Mouse (Mus musculus): ENCODE results near the gene Fam210b. TPM values are rescaled to one million over a fixed set of nuclear protein-coding genes. Genes with fewer than 3 reads are reported as not detected.
A peak's percentile ranks its signal among the peaks of the same experiment; 100 is the strongest.

Fam210b gene
- total RNA-seq, 2 experiments from 2014 or later, result 25.9 to 27.7 TPM

GRCm38 (mm10) chr2:172348297-172348950, 3.1 kb downstream of the Fam210b start:
- no peak for DNase-seq (ENCODE audit: extremely low spot score in 1 of 2, low spot score in 1 of 2)

DNA sequence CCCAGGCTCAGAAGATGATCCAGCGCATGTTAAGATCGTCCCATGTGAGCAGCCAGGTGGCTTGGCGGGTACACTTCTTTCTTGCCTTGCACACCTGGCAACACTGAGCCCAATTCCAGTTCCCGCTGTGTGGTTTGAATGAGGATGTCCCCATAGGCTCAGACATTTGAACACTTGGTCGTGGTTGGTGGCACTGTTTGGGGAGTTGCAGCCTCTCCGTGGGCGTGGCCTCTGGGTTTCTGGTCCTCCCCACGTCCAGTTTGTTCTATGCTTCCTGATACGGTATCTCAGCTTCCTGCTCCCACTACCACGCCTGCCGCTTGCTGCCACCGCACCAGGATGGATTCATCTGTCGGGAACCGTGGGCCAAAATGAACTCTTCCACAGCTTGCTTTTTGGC, 4.4 kb downstream of the Fam210b start:
- no peak for DNase-seq (ENCODE audit: extremely low spot score in 1 of 2, low spot score in 1 of 2)

DNA sequence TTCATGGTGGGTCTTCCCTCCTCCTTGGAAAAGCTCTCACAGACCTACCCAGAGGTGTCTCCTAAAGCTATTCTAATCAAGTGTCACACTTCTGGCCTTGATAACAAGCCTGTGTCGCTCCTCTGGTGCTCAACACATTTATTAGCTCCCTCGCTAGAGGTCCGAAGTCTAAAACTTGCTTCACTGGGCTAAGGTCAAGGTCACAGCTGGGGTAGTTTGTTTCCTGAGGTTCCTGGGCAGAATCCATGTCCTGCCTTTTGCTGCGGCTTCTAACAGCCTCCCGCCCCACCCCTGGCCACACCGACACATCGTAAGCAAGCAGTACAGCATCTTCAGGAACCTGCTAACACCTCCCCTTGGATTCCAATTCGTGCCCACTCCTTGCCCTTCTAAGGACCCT, 5.4 kb downstream of the Fam210b start:
- no peak for DNase-seq (ENCODE audit: extremely low spot score in 1 of 2, low spot score in 1 of 2)

DNA sequence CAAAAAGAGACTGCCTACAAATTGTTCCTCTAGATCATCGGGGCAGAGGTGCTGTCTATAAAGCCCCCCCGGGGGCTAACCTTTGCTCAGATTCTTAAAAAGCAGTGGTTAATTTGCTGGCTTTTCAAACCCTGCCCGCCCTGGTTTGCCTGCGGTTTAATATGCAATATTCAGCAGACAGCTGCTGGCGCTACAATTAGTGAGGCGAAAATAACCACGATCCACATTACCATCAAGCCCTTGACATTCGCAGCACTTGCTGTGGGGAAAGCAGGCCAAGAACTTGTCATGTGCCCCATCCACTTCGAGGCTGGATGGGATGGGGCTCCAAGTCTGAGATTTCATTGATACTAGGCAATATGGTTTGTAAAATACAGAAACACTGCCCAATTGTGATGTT, 7.9 kb downstream of the Fam210b start:
- no peak for DNase-seq (ENCODE audit: extremely low spot score in 1 of 2, low spot score in 1 of 2)

GRCm38 (mm10) chr2:172354761-172355160, 9.4 kb downstream of the Fam210b start:
- no peak for DNase-seq (ENCODE audit: extremely low spot score in 1 of 2, low spot score in 1 of 2)

DNA sequence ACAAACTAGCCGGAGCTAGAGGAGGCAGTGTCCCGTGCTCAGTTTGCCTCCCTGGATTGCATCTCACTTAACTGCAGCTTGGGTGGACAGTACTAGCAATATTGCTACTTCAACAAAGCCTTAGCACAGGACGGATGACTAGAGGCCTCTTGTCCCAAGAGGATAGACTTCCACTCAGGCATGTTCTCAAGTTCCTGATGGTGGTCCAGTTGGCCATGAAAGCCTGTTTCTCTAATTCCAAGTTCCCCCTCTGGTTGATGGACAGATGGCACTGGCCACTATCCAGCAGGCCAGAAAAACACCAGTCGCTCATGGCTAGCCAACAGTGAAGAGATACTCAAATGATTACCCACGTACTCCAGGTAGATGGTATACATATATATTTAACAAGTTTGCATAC, 10.5 kb downstream of the Fam210b start:
- no peak for DNase-seq (ENCODE audit: extremely low spot score in 1 of 2, low spot score in 1 of 2)

- no peak for DNase-seq (ENCODE audit: extremely low spot score in 1 of 2, low spot score in 1 of 2)
Measured at GRCm38 (mm10) chr2:172363176-172363575, 17.8 kb downstream of the Fam210b start.

DNA sequence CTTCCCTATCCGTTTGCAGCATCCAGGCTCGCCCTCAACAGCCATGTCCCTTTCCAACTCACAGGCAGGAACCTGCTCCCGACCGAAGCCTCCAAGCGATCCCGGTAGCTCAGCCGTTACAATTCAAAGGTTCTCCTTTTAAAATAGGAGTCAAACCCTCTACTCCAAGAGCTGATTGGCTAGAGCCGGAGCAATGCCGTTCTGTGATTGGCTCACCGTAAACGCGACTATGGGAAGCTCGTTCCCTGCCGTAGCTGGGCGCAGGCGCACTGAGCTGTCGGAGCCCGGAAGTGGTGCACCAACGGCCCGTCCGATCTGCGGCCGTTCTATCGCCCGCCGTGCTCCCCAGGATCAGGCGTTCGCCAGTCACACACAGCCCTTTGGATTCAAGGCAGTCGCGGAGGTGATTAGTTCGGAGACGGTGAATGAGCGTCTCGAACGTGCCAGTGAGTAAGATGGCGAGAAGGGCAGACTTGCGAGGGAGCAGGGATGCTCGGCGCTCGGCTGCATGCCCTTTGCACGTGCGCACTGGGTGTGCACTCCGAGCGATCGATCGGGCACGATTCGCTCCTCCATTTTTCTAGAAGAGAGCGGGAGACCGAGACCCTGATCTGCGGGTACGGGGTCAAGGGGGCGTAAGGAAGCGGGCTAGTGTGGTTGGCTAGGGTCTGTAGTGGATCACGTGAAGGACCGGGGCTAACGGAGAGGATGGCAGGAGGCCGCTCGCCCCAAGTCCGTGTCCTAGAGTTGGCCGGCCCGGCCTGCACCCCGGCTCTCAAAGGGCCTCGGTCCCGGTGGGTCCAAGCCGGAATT, 25.3 kb downstream of the Fam210b start, which contains the start of the genes Aurka and Cstf1:
Gene Aurka (minus strand): TSS at position 125 of the 813 bp plus-strand sequence.
Gene Cstf1 (plus strand): TSS at position 271 of the 813 bp plus-strand sequence.
- DNase-seq (ENCODE audit: extremely low spot score in 1 of 2, low spot score in 1 of 2), result peak; percentile 91 to 96

DNA sequence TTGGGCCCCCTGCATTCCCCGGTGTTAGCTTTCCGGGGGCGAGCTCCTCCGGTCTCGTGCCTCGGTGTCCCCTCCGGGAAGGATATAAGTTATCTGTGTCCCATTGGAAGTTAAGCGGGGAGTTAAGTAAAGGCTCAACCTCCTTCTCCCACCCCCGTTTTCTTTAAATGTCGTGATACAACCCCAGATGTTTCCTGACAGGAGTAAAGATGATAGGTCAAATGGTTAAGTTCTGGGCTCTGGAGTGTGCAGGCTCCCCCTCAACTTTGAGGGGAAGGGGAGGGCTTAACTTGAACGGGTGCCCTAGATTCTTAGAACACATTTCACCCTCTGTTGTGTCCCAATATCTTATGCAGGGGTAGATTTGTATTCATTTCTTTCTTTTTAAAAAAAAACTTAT, 25.9 kb downstream of the Fam210b start:
- no peak for DNase-seq (ENCODE audit: extremely low spot score in 1 of 2, low spot score in 1 of 2)

DNA sequence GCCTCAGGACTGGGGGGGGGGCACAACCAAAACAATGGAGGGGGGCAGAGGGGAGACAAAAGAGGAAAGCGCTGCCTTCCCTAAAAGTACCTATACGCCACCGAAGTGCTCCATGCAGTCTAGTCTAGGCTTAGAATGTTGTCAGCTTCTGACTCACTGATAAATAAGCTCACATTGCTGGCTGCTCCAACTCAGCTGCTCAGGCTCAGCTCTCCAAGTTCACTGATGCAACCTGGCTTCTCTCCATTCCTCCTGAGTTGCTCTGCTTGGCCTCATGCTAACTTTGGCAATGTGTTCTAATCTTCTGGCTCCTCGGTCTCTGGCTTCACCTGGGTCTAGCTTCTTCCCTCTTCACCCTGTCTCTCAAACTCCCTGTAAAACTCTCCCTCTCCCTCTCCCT, 31.2 kb downstream of the Fam210b start:
- DNase-seq (ENCODE audit: extremely low spot score in 1 of 2, low spot score in 1 of 2), result no peak

DNA sequence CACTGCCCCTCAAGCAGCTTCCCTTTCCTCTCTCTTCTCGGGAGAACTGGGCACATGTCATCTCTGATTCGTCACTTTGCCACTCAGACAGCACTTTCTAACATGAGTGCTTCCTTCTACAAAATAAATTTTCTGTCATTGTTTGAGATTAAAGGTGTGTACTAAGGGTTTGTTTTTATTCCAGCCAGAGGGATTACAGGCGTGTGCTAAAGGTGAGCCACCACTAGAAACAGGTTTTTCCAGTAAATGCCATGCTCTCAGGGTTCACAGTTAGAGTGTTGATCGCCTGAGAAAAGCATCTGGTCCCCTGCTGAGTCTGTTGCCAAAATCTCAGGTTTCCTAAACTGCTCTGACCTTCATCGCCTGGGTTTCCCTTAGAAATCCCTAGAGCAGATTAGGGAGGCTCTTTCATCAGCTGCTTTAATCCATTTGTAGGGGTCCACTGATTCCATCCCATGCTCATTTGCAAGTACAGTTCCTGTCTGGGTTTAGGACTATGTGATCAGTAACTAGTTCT, 31.7 kb downstream of the Fam210b start:
- DNase-seq (ENCODE audit: extremely low spot score in 1 of 2, low spot score in 1 of 2), result no peak

GRCm38 (mm10) chr2:172378332-172378731, 33.0 kb downstream of the Fam210b start:
- DNase-seq (ENCODE audit: extremely low spot score in 1 of 2, low spot score in 1 of 2), result peak in 1 of 2 experiments; percentile 49

DNA sequence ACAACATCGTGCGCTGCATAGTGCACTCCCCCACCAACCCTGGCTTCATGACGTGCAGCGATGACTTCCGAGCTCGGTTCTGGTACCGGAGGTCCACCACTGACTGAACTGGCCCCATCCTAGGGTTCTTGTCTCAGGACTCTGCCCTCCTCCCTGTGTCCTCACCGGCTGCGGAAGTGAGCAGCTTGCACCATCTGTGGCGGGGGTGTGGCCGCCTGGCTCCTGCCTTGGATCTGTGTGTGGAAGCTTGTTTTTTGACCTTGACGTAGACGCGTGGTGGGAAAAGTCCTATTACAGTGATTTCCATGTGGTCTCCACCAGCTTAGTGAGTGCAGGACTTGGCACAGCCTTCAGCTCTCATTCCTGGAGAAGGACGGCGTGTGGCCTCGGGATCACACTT, 35.1 kb downstream of the Fam210b start:
- DNase-seq (ENCODE audit: extremely low spot score in 1 of 2, low spot score in 1 of 2), result no peak

GRCm38 (mm10) chr2:172381341-172381740, 36.0 kb downstream of the Fam210b start:
- DNase-seq (ENCODE audit: extremely low spot score in 1 of 2, low spot score in 1 of 2), result no peak

GRCm38 (mm10) chr2:172381898-172382297, 36.5 kb downstream of the Fam210b start:
- DNase-seq (ENCODE audit: extremely low spot score in 1 of 2, low spot score in 1 of 2), result no peak

GRCm38 (mm10) chr2:172384715-172385114, 39.4 kb downstream of the Fam210b start:
- DNase-seq (ENCODE audit: extremely low spot score in 1 of 2, low spot score in 1 of 2), result no peak

DNA sequence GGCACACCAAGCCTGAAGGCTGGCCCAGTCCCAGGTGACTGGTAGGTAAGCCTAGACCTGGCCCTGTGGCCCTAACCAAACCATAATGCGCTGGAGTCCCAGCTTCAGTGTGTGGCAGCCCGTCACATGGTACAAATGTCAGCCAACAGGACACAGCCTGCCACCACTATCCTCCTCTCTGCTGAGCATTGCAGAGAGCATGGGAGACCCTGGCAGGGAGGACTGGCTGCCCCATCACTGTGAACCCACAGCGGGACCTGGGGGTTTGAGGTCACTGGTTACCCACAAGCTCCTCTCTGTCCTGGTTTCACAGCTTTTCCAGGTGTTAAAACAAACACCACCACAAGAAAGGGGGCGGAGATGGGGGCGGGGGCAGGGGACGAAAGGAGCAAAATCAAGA, 45.0 kb downstream of the Fam210b start:
- DNase-seq (ENCODE audit: extremely low spot score in 1 of 2, low spot score in 1 of 2), result no peak

DNA sequence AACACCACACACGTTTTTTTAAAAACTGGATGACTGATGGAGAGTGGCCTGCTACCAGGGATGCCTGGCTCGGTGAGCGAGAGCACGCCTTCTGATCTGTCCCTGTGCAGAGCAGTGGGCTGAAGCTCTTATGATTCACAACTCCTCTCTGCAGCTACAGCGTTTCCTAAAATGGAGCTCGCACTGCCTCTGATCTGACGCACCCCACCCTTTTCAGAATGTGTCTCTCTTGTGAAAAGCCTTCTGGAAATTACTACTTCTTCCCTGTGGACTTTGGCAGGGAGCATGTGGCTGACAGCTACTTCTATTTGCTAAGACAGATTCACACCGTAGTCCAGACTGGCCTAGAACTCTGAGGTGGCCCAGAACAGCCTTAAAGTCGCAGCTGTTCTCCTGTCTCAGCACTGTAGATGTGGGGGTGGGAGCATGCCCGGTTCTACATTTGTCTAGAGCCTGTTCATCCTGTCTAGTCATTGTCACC, 46.7 kb downstream of the Fam210b start:
- DNase-seq (ENCODE audit: extremely low spot score in 1 of 2, low spot score in 1 of 2), result no peak

- DNase-seq (ENCODE audit: extremely low spot score in 1 of 2, low spot score in 1 of 2), result no peak
Measured at GRCm38 (mm10) chr2:172393391-172394051, 48.2 kb downstream of the Fam210b start, which contains the start of gene Cass4. Cass4 (plus strand) TSS chr2:172393794.

GRCm38 (mm10) chr2:172394052-172394392, 48.7 kb downstream of the Fam210b start:
- DNase-seq (ENCODE audit: extremely low spot score in 1 of 2, low spot score in 1 of 2), result no peak

GRCm38 (mm10) chr2:172394671-172395070, 49.3 kb downstream of the Fam210b start:
- no peak for DNase-seq (ENCODE audit: extremely low spot score in 1 of 2, low spot score in 1 of 2)
